Mouse (Mus musculus) CH12.LX (cell line): Measurements from ENCODE around the gene Ttf1. TPM values are rescaled to one million over a fixed set of nuclear protein-coding genes. Genes with fewer than 3 reads are reported as not detected.

ENCODE experiments used
- DNase-seq: peaks from one replicate; pipeline ENCODE4 v3.0.0-alpha.2; 2013; ENCODE audit errors: extremely low read depth
- H3K27ac ChIP-seq: 2 replicates; pipeline ENCODE4 v1.5.1; 2012; ENCODE audit warnings: low read depth, mild to moderate bottlenecking, control low read depth, moderate library complexity; ENCODE audit not compliant: insufficient read depth
- H3K27me3 ChIP-seq: replicated peaks from 2 replicates; pipeline ENCODE3; 2012; ENCODE audit warnings: inconsistent platforms
- H3K36me3 ChIP-seq, 2 experiments: replicated peaks in 1 of 2; 2 replicates each; pipeline versions ENCODE3 to v1.6.1; 2012; ENCODE audit warnings: inconsistent platforms in 1 of 2, low read length in 1 of 2, mild to moderate bottlenecking in 1 of 2, mixed read lengths in 1 of 2, moderate library complexity in 1 of 2; ENCODE audit not compliant: control insufficient read depth in 1 of 2, insufficient read depth in 1 of 2
- H3K4me1 ChIP-seq, 2 experiments: 2 replicates each; pipeline ENCODE4 v1.6.1; 2012; ENCODE audit warnings: inconsistent platforms in 1 of 2, moderate library complexity in 1 of 2; ENCODE audit not compliant: insufficient read depth in 2 of 2, control insufficient read depth in 1 of 2
- H3K4me2 ChIP-seq: 2 replicates; pipeline ENCODE4 v1.6.1; 2012; ENCODE audit warnings: low read depth, mild to moderate bottlenecking, control low read depth; ENCODE audit not compliant: poor library complexity, insufficient read depth, severe bottlenecking
- H3K4me3 ChIP-seq, 3 experiments: fragments of 150-350 bp in 1 of 3; sonication (generic) in 1 of 3; replicated peaks in 1 of 3; 2 replicates each; pipeline versions ENCODE3 to v1.5.1; 2011 to 2012; ENCODE audit warnings: low read depth in 2 of 3, low read length in 2 of 3, mild to moderate bottlenecking in 2 of 3, moderate library complexity in 2 of 3, control low read depth in 1 of 3, improper control_type of control experiment in 1 of 3, inconsistent platforms in 1 of 3, mixed read lengths in 1 of 3; ENCODE audit not compliant: poor library complexity in 1 of 3
- H3K79me2 ChIP-seq: replicated peaks from 2 replicates; pipeline ENCODE4 v1.6.1; 2012; ENCODE audit warnings: mild to moderate bottlenecking, moderate library complexity; ENCODE audit not compliant: control insufficient read depth, poor library complexity, insufficient read depth, severe bottlenecking; ENCODE audit errors: extremely low read depth
- H3K9ac ChIP-seq: 2 replicates; pipeline ENCODE4 v1.6.1; 2012; ENCODE audit warnings: low read depth, mild to moderate bottlenecking, control low read depth, moderate library complexity; ENCODE audit not compliant: insufficient read depth
- H3K9me3 ChIP-seq: replicated peaks from 2 replicates; pipeline ENCODE3; 2012; ENCODE audit warnings: low read length, inconsistent platforms, mixed read lengths
- CHD1 ChIP-seq: IDR thresholded peaks from 2 replicates; pipeline ENCODE4 v1.6.1; 2012; ENCODE audit warnings: low read depth, low read length, improper control_type of control experiment, inconsistent platforms
- CHD2 ChIP-seq: IDR thresholded peaks from 2 replicates; pipeline ENCODE4 v1.6.1; 2011; ENCODE audit warnings: low read length, improper control_type of control experiment
- CTCF ChIP-seq, 2 experiments: IDR thresholded peaks in 1 of 2; conservative IDR thresholded peaks in 1 of 2; 2 replicates each; pipeline ENCODE4 v1.5.1; 2011 to 2012; ENCODE audit warnings: low read depth in 2 of 2, low read length in 2 of 2, improper control_type of control experiment in 1 of 2, inconsistent platforms in 1 of 2, mild to moderate bottlenecking in 1 of 2, moderate library complexity in 1 of 2
- ELF1 ChIP-seq: IDR thresholded peaks from 2 replicates; pipeline ENCODE4 v1.6.1; 2014; ENCODE audit warnings: low read depth, mild to moderate bottlenecking, inconsistent platforms, low read length, improper control_type of control experiment
- ETS1 ChIP-seq: conservative IDR thresholded peaks from 2 replicates; pipeline ENCODE4 v1.6.1; 2012; ENCODE audit warnings: low read depth, mild to moderate bottlenecking, inconsistent platforms, low read length, improper control_type of control experiment, moderate library complexity
- IRF4 ChIP-seq: IDR thresholded peaks from 2 replicates; pipeline ENCODE4 v1.6.1; 2014; ENCODE audit warnings: low read depth, mild to moderate bottlenecking, inconsistent platforms, low read length, improper control_type of control experiment
- JUND ChIP-seq: conservative IDR thresholded peaks from 2 replicates; pipeline ENCODE4 v1.6.1; 2011; ENCODE audit warnings: low read depth, low read length, improper control_type of control experiment
- MAX ChIP-seq: IDR thresholded peaks from 2 replicates; pipeline ENCODE4 v1.6.1; 2011; ENCODE audit warnings: low read length, improper control_type of control experiment
- NRF1 ChIP-seq: IDR thresholded peaks from 2 replicates; pipeline ENCODE4 v1.6.1; 2014; ENCODE audit warnings: low read depth, mild to moderate bottlenecking, inconsistent platforms, low read length, improper control_type of control experiment, moderate library complexity
- POLR2AphosphoS2 ChIP-seq: IDR thresholded peaks from 2 replicates; pipeline ENCODE4 v1.6.1; 2011; ENCODE audit warnings: low read depth, low read length, improper control_type of control experiment
- RCOR1 ChIP-seq: conservative IDR thresholded peaks from 2 replicates; pipeline ENCODE4 v1.6.1; 2012; ENCODE audit warnings: low read depth, mild to moderate bottlenecking, inconsistent platforms, low read length, improper control_type of control experiment
- TBP ChIP-seq: conservative IDR thresholded peaks from 2 replicates; pipeline ENCODE4 v1.6.1; 2011; ENCODE audit warnings: low read depth, low read length, improper control_type of control experiment
- TCF12 ChIP-seq: IDR thresholded peaks from 2 replicates; pipeline ENCODE4 v1.6.1; 2014; ENCODE audit warnings: low read depth, mild to moderate bottlenecking, inconsistent platforms, low read length, improper control_type of control experiment
- USF1 ChIP-seq: IDR thresholded peaks from 2 replicates; pipeline ENCODE4 v1.6.1; 2014; ENCODE audit warnings: low read depth, mild to moderate bottlenecking, inconsistent platforms, low read length, improper control_type of control experiment
- USF2 ChIP-seq: conservative IDR thresholded peaks from 2 replicates; pipeline ENCODE4 v1.6.1; 2011; ENCODE audit warnings: low read depth, low read length, improper control_type of control experiment
- ZC3H11A ChIP-seq: IDR thresholded peaks from 2 replicates; pipeline ENCODE4 v1.6.1; 2012; ENCODE audit warnings: low read depth, mild to moderate bottlenecking, inconsistent platforms, low read length, improper control_type of control experiment
- ZKSCAN1 ChIP-seq: IDR thresholded peaks from 2 replicates; pipeline ENCODE4 v1.6.1; 2012; ENCODE audit warnings: low read depth, inconsistent platforms, low read length, improper control_type of control experiment, borderline replicate concordance
- dilution Hi-C: fragments of 300-500 bp; cut with MboI; formaldehyde crosslinking; loops from 2 replicates; pipeline ENCODE4 v1.14.3; 2020; ENCODE audit warnings: low sequenced_read_pairs; ENCODE audit not compliant: extremely low pct_unique_long_range_greater_than_20kb, extremely low pct_ligation_motif_present
- in situ Hi-C: fragments of 300-500 bp; cut with MboI; formaldehyde crosslinking; loops from 3 replicates; pipeline ENCODE4 v1.14.3; 2019; ENCODE audit warnings: low sequenced_read_pairs, low pct_ligation_motif_present, low pct_unique_long_range_greater_than_20kb, mixed read lengths
- polyA plus RNA-seq: library from polyadenylated mRNA; unstranded; fragments of >175 nt; gene quantifications from 2 replicates; pipeline ENCODE4 v1.2.1, GENCODE M21; 2012; ENCODE audit warnings: low read depth; ENCODE audit not compliant: insufficient read length
- total RNA-seq, 2 experiments: library from RNA; depleted of rRNA; stranded (reverse); fragments of 300-350 nt in 1 of 2; fragments of >200 nt in 1 of 2; gene quantifications; 2 replicates each; pipeline ENCODE4 v1.2.3; 2012 to 2014

The Ttf1 gene
- total and polyA plus RNA-seq, 3 experiments: 9.5 to 11.7 (median 10.9) TPM

GRCm38 (mm10) chr2:29095674-29096073, 35.6 kb downstream of the Ttf1 start:
- no peak for TF ChIP-seq TBP
- no peak overlapping the region for H3K4me2 ChIP-seq
- H3K27ac ChIP-seq: no peak overlapping the region
- H3K9ac ChIP-seq: no peak overlapping the region
- H3K9me3 ChIP-seq: no peaks in the 10 kb centered on the region
- H3K79me2 ChIP-seq: no peaks in the 10 kb centered on the region
- H3K27me3 ChIP-seq: no peaks in the 10 kb centered on the region
- H3K4me3 ChIP-seq: no peak overlapping the region
- dilution Hi-C loops: no loop called here
- DNase-seq: no peak
- no peaks in the 10 kb centered on the region for H3K36me3 ChIP-seq
- H3K4me1 ChIP-seq: peaks cover 0 to 9% of the 10 kb centered on the region in 2 experiments; a peak in 2 of 4 replicates
- in situ Hi-C loops: no loop called here

DNA sequence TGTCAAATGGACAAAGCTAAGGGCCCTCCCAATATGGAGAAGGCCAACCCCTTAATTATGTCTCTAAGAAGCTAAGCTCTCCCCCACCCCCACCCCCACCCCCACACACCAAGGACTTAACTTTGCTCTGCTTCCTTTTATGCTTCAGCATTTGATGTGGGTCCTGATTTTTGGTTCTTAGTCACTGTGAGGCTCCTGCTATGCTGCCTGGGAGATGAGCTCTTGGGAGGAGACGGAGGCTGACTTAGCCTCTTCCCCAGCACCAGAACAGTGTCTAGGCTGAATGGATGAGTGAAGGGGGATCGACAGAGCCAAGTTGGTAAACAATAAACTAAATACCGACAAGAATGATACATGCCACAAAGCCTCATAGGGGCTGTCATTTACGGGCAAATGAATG, 36.7 kb downstream of the Ttf1 start:
- no peak overlapping the region for H3K9ac ChIP-seq
- H3K4me2 ChIP-seq: no peak overlapping the region
- dilution Hi-C loops (no loop called here), in situ Hi-C loops (no loop called here)
- no peaks in the 10 kb centered on the region for H3K27me3 ChIP-seq
- H3K36me3 ChIP-seq: no peaks in the 10 kb centered on the region
- no peak for DNase-seq
- TF ChIP-seq MAX (no peak), CHD2 (no peak), RCOR1 (no peak), ZC3H11A (no peak), CTCF (conservative IDR thresholded peaks at IDR 0.05 in 1 of 2, IDR thresholded peaks at IDR 0.05 in 1 of 2; ENCODE audit: low read depth in 2 of 2, low read length in 2 of 2) (no peak), ELF1 (no peak), ETS1 (no peak), JUND (no peak), CHD1 (no peak), TCF12 (no peak), USF2 (no peak), TBP (no peak), NRF1 (no peak), POLR2AphosphoS2 (no peak), IRF4 (no peak), USF1 (no peak), ZKSCAN1 (no peak)
- no peak overlapping the region for H3K27ac ChIP-seq
- no peak overlapping the region for H3K4me3 ChIP-seq
- peaks cover 0 to 14% of the 10 kb centered on the region in 2 experiments; a peak in 2 of 4 replicates for H3K4me1 ChIP-seq
- no peaks in the 10 kb centered on the region for H3K79me2 ChIP-seq
- H3K9me3 ChIP-seq: no peaks in the 10 kb centered on the region
